Mouse (Mus musculus) megakaryocyte, embryonic 14.5 days (primary cell): ENCODE data around the gene Gm42906.

Experiments
- FLI1 ChIP-seq: IDR thresholded peaks from 2 replicates; pipeline ENCODE4 v1.6.1; 2012; ENCODE audit warnings: low read length, inconsistent platforms, mixed read lengths
- GATA1 ChIP-seq: IDR thresholded peaks from 3 replicates; pipeline ENCODE4 v1.6.1; 2012; ENCODE audit warnings: mixed read lengths, low read length, inconsistent platforms, borderline replicate concordance

DNA sequence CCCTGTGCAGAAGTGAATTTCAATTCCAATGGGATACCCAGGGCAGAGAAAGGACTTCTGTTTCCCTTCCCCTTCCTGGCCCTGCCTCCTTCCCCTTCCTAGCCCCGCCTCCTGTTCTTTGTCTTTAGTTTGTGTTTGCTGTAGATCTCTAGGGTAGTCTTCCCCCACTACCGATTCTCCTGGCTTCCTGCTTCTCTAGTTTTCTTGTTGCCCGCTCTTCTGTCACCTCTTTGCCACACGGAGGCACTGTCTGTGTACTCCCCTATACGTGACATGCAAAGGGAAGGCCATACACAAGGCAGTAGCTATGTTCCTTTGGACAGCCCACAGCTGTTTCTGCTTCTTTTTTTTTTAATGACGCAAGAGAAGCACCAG is 371.1 kb downstream of the Gm42906 start:
- no peak for TF ChIP-seq GATA1
- no peak for TF ChIP-seq FLI1
